Mouse (Mus musculus) ovary, postnatal 14 days (tissue): Measurements from ENCODE around the gene Pih1d1.
"Not testable (repeated sequence)": the region's sequence is repeated elsewhere in the genome, so short reads cannot be mapped to it uniquely, and the experiment has no call there.

Experiments
- DNase-seq: peaks from one replicate; pipeline ENCODE4 v3.0.0; 2022; ENCODE audit warnings: low spot score

Pih1d1 gene

GRCm38 (mm10) chr7:45154096-45154992, at the start of gene Pih1d1, which contains the start of gene Aldh16a1:
TSS of gene Pih1d1 (plus strand) at chr7:45154303.
TSS of gene Aldh16a1 (minus strand) at chr7:45154584.
- peak; percentile 95 for DNase-seq

GRCm38 (mm10) chr7:45104941-45105340, 49.2 kb upstream of the Pih1d1 start:
- no peak for DNase-seq

GRCm38 (mm10) chr7:45105491-45105890, 48.6 kb upstream of the Pih1d1 start:
- DNase-seq = no peak

GRCm38 (mm10) chr7:45106441-45106840, 47.7 kb upstream of the Pih1d1 start:
- no peak for DNase-seq

- no peak for DNase-seq
Measured at GRCm38 (mm10) chr7:45107052-45107645, 47.0 kb upstream of the Pih1d1 start.

GRCm38 (mm10) chr7:45110089-45110488, 44.0 kb upstream of the Pih1d1 start:
- not testable (repeated sequence) for DNase-seq

GRCm38 (mm10) chr7:45111940-45112339, 42.2 kb upstream of the Pih1d1 start:
- no peak for DNase-seq

- DNase-seq = no peak
Measured at GRCm38 (mm10) chr7:45112529-45112928, 41.6 kb upstream of the Pih1d1 start.

- no peak for DNase-seq
Measured at GRCm38 (mm10) chr7:45113476-45113875, 40.6 kb upstream of the Pih1d1 start.

- DNase-seq = no peak
Measured at GRCm38 (mm10) chr7:45117566-45117965, 36.5 kb upstream of the Pih1d1 start.

GRCm38 (mm10) chr7:45118336-45118735, 35.8 kb upstream of the Pih1d1 start:
- DNase-seq = no peak

GRCm38 (mm10) chr7:45119780-45120709, 34.1 kb upstream of the Pih1d1 start:
- DNase-seq = no peak

- DNase-seq = no peak
Measured at GRCm38 (mm10) chr7:45121404-45121803, 32.7 kb upstream of the Pih1d1 start.

GRCm38 (mm10) chr7:45121966-45122365, 32.1 kb upstream of the Pih1d1 start:
- DNase-seq = no peak

GRCm38 (mm10) chr7:45122561-45123185, 31.4 kb upstream of the Pih1d1 start:
- no peak for DNase-seq

GRCm38 (mm10) chr7:45123186-45123570, 30.9 kb upstream of the Pih1d1 start:
- no peak for DNase-seq

GRCm38 (mm10) chr7:45124224-45125143, 29.6 kb upstream of the Pih1d1 start, which contains the start of gene Rps11:
TSS of gene Rps11 (minus strand) at chr7:45124439.
- peak; percentile 97 for DNase-seq

- no peak for DNase-seq
Measured at GRCm38 (mm10) chr7:45125144-45125600, 28.9 kb upstream of the Pih1d1 start.

- not testable (repeated sequence) for DNase-seq
Measured at GRCm38 (mm10) chr7:45125649-45126048, 28.5 kb upstream of the Pih1d1 start.

GRCm38 (mm10) chr7:45126147-45126843, 27.8 kb upstream of the Pih1d1 start:
- no peak for DNase-seq
